Mouse (Mus musculus): ENCODE data around the gene Aloxe3. TPM values are rescaled to one million over a fixed set of nuclear protein-coding genes. Genes with fewer than 3 reads are reported as not detected.

Gene Aloxe3
- 4.5 and 4.8 TPM in 2 replicates for polyA plus RNA-seq (2021; fragmentation: Nextera tagmentation)
- long read RNA-seq, experiment 1, partial matches to known transcripts: 4 of 8 reads
- long read RNA-seq, experiment 1, other reads (novel, unspliced or antisense): 4 of 8 reads
- long read RNA-seq, experiment 2, partial matches to known transcripts: 2 of 3 reads
- long read RNA-seq, experiment 2, other reads (novel, unspliced or antisense): 1 of 3 reads

DNA sequence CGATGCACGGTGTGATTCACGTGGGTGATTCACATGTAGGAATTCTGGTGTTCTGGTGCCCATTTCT, at the start of gene Aloxe3:
Aloxe3 (plus strand) TSS at position 45 of the 67 bp plus-strand sequence.

DNA sequence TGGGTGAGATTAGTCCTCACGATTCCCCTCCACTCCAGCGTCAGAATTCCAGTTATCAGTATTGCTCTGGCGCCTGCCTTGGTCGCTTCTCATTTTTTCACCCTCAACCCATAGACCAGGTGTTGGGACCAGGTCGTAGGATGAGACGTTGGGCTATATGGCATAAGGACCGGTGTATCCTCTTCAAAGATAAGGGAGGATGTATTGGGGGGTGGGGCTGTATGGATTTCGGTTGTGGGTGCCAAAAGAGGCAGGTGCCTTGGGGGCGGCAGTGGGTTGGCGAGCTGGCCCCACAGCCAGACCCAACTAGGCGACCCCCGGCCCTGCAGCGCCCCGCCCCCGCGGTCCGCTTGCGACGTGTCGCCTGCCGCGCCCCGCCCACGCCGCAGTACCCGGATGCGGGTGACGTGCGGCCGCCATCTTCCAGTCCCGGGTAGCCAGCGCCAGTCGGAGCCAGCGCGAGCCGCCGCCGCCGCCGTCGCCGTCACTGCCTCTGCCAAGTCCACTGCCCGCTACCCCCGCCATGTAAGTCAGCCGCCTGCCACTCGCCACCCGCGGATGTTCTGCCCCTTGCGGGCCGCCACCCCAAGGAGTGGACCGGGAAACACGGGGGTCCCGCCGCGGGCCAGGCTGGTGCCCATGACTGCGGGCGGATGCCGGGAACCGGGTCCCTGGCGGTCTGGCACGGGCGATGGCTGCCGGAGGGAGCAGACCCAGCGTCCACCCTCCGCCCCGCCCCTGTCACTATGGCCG, 37.4 kb upstream of the Aloxe3 start, which contains the start of gene Vamp2:
Vamp2 (plus strand) TSS at position 388 of the 753 bp plus-strand sequence.

DNA sequence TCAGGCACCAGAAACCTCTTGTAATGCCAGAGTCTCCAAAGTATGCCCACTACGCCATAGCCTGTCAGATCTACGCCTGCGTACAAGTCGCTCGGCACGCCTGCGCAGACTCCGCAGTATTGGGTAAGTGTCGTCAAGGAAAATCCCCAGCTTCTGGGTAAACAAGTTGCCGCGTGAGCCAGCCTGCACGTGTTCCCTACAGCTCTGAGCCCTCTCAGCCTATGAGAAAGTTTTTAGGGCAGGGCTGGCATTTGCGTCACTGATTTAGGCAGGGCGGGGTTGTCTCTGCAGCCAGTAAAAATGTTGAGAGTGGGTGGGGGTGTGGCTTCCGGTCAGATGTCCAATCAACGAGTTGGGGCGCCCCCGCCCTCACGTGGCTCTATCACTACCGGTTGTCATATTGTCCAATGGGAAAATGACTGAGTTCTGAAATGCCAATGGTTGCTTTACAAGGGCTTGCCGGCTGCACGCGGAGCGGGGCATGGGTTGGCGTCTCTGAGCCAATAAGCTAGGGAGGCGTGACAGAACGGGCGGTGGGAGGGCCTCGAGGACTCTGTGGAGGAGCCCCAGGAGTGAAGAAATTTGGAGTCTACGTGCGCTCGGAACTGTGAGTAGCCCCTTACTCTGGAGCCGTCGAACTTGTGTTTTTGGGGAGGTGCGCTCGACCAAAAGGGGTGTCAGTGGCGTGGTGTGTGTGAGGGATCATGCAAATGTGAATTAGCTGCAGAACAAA, 30.8 kb upstream of the Aloxe3 start, which contains the start of gene Per1:
Per1 (plus strand) TSS at position 521 of the 733 bp plus-strand sequence.

DNA sequence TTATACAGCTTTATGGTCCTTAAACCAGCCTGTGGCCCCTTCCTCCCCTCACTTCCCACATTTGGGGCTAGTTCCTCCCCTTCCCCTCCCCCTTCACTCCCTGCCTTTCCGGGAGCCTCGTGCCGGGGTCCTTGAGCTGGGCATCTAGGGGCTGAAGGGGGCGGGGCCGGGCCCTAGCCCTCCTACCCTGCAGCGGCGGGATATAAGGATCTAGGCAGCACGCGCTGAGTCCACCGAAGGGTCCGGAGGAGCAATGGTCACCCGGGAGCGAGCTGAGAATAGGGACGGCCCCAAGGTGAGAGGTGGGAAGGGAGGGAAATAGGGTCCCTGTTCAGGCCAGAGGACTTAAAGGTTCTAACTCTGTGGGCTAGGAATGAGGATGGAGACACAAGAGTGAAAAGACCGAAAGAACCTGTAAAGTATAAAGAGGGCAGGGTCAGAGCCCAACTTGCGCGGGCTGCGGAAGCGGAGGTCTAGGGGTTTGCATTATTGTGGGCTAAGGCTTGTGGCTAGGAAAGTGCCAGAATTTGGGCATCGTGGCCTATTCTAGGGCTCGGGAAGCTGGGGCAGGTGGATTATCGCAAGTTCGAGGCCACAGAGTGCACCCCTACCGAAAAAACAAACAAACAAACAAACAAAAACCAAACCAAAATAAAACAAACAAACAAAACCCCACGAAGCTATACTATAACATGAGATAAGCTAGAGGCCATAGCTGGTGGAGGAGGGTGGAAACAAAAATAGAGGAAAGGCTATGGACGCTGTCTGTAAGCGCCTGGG, 5.3 kb upstream of the Aloxe3 start, which contains the start of gene Hes7:
Hes7 (plus strand) TSS at position 184 of the 780 bp plus-strand sequence.

DNA sequence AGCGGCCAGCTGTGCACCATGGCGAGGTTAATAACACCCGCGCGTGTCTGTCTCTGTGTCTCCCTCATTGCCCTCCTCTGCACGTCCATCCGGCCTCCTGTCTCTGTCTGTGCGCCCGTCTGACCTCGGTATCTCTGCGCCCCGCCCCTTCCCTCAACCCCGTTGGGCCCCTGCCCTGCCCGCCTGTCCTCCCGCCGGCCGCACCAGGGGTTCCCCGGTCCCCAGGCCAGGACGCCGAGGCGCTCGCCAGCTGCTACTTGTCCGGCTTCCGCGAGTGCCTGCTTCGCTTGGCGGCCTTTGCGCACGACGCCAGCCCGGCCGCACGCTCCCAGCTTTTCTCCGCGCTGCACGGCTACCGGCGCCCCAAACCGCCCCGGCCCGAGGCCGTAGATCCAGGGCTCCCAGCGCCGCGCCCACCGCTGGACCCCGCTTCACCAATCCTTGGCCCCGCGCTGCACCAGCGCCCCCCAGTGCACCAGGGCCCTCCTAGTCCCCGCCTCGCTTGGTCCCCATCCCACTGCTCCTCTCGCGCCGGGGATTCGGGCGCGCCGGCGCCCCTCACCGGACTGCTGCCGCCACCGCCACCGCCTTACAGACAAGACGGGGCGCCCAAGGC, 3.3 kb upstream of the Aloxe3 start, which contains the start of gene 9130213A22Rik:
9130213A22Rik (minus strand) TSS at position 254 of the 616 bp plus-strand sequence.

DNA sequence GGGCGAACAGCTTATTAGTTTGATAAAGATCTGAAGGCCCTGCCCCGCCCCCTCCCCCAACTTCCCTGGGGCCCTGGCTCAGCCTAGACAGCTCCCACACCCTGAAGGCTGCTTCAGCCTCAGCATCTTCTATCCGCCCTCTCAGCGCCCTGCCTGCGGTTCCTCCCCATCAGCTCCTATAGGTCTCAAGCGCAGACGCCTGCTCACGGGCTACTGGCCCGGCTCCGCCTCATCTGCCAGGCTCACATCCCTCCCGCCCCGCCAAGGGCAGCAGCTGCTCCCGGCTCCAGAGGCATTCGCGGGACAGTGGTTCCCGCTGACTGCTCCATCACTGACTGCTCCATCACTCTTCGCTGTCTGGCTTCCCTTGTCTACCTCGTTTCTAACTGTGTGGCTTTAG, 31.1 kb downstream of the Aloxe3 start, which contains the start of gene Alox12b:
Alox12b (plus strand) TSS at position 190 of the 400 bp plus-strand sequence.

DNA sequence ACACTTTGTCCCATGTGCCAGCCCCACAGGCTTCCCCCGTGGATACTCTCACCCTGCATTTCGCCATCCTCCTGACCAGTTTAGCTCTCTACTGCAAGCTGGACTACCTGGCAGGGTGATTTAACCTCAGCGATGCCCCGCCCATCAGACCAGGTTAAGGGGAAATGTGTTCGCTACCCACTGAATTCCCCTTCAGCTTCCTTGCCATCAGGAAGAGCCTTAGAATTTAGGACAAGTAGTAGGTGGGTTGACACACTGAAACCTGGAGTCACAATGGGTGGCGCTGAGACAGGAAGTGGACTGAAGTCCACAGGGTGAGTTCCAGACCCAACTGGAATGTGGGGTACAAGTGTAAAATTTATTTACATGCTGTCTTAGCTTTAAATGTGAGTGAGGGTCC, 72.0 kb downstream of the Aloxe3 start, which contains the start of gene Alox8:
Alox8 (minus strand) TSS at position 101 of the 400 bp plus-strand sequence.

Other genes with a start within 250 kb of the Aloxe3 start
- not detected in 2 replicates for gene Rnf222, start 237.3 kb upstream of the Aloxe3 start, polyA plus RNA-seq (2021; fragmentation: Nextera tagmentation)
- 3,549 and 3,569 TPM in 2 replicates for gene Rpl26, start 224.3 kb upstream of the Aloxe3 start, polyA plus RNA-seq (2021; fragmentation: Nextera tagmentation)
- gene Odf4, start 198.8 kb upstream of the Aloxe3 start, polyA plus RNA-seq (2021; fragmentation: Nextera tagmentation): not detected in 2 replicates
- 9.7 and 13.3 TPM in 2 replicates for gene Arhgef15, start 168.4 kb upstream of the Aloxe3 start, polyA plus RNA-seq (2021; fragmentation: Nextera tagmentation)
- gene Slc25a35, start 157.8 kb upstream of the Aloxe3 start, polyA plus RNA-seq (2021; fragmentation: Nextera tagmentation): 2.4 and 3.7 TPM in 2 replicates
- gene Rangrf, start 150.7 kb upstream of the Aloxe3 start, polyA plus RNA-seq (2021; fragmentation: Nextera tagmentation): 26.7 and 27.0 TPM in 2 replicates
- gene Pfas, start 117.4 kb upstream of the Aloxe3 start, polyA plus RNA-seq (2021; fragmentation: Nextera tagmentation): 10.9 and 12.5 TPM in 2 replicates
- 14.9 and 16.4 TPM in 2 replicates for gene Ctc1, start 110.0 kb upstream of the Aloxe3 start, polyA plus RNA-seq (2021; fragmentation: Nextera tagmentation)
- 0.38 and 0.56 TPM in 2 replicates for gene Aurkb, start 80.2 kb upstream of the Aloxe3 start, polyA plus RNA-seq (2021; fragmentation: Nextera tagmentation)
- gene Borcs6, start 66.2 kb upstream of the Aloxe3 start, polyA plus RNA-seq (2021; fragmentation: Nextera tagmentation): 13.0 and 28.1 TPM in 2 replicates
- 35.2 and 37.9 TPM in 2 replicates for gene Tmem107, start 55.1 kb upstream of the Aloxe3 start, polyA plus RNA-seq (2021; fragmentation: Nextera tagmentation)
- gene Vamp2, start 37.4 kb upstream of the Aloxe3 start, polyA plus RNA-seq (2021; fragmentation: Nextera tagmentation): 323 and 837 TPM in 2 replicates
- 25.9 and 39.5 TPM in 2 replicates for gene Per1, start 30.7 kb upstream of the Aloxe3 start, polyA plus RNA-seq (2021; fragmentation: Nextera tagmentation)
- 0.43 and 1.3 TPM in 2 replicates for gene Hes7, start 5.5 kb upstream of the Aloxe3 start, polyA plus RNA-seq (2021; fragmentation: Nextera tagmentation)
- 0.54 and 0.85 TPM in 2 replicates for gene 9130213A22Rik, start 3.3 kb upstream of the Aloxe3 start, polyA plus RNA-seq (2021; fragmentation: Nextera tagmentation)
- gene Alox12b, start 31.1 kb downstream of the Aloxe3 start, polyA plus RNA-seq (2021; fragmentation: Nextera tagmentation): 3.3 TPM in 2 replicates
- gene Alox8, start 71.9 kb downstream of the Aloxe3 start, polyA plus RNA-seq (2021; fragmentation: Nextera tagmentation): 2.8 and 4.3 TPM in 2 replicates
- gene Gucy2e, start 111.1 kb downstream of the Aloxe3 start, polyA plus RNA-seq (2021; fragmentation: Nextera tagmentation): 0.40 and 0.66 TPM in 2 replicates
- gene Cntrob, start 197.9 kb downstream of the Aloxe3 start, polyA plus RNA-seq (2021; fragmentation: Nextera tagmentation): 2.2 and 3.0 TPM in 2 replicates
- 128 and 132 TPM in 2 replicates for gene Trappc1, start 198.1 kb downstream of the Aloxe3 start, polyA plus RNA-seq (2021; fragmentation: Nextera tagmentation)
- gene Kcnab3, start 200.4 kb downstream of the Aloxe3 start, polyA plus RNA-seq (2021; fragmentation: Nextera tagmentation): 24.4 and 28.5 TPM in 2 replicates
- gene Rnf227, start 214.6 kb downstream of the Aloxe3 start, polyA plus RNA-seq (2021; fragmentation: Nextera tagmentation): 352 and 369 TPM in 2 replicates
- 36.0 and 37.5 TPM in 2 replicates for gene Chd3, start 243.5 kb downstream of the Aloxe3 start, polyA plus RNA-seq (2021; fragmentation: Nextera tagmentation)